Mouse (Mus musculus) kidney, adult 2 months (tissue): ENCODE data around the gene Chst8.

Experiments used
- CTCF ChIP-seq: fragments of 200-500 bp; conservative IDR thresholded peaks from 2 replicates; pipeline ENCODE4 v1.5.1; 2011; ENCODE audit warnings: low read depth, mild to moderate bottlenecking, control low read depth, low read length, moderate library complexity, mixed read lengths; ENCODE audit not compliant: insufficient read depth, insufficient read length
- POLR2A ChIP-seq: fragments of 200-500 bp; IDR thresholded peaks from one replicate; pipeline ENCODE4 v1.6.1; 2011; ENCODE audit warnings: low read depth, low read length, control low read depth

- TF ChIP-seq CTCF (no peak), POLR2A (no peak)
Observed at GRCm38 (mm10) chr7:34702718-34703351, 109.7 kb downstream of the Chst8 start.
